Mouse (Mus musculus): ENCODE data around the gene Colgalt2. TPM values are rescaled to one million over a fixed set of nuclear protein-coding genes. Genes with fewer than 3 reads are reported as not detected.
A peak's percentile ranks its signal among the peaks of the same experiment; 100 is the strongest.

Colgalt2 gene
- polyA plus RNA-seq, 1 experiment from 2014 or later, result 2.8 TPM

GRCm38 (mm10) chr1:152394137-152394536 is 5.5 kb upstream of the Colgalt2 start:
- H3K27ac ChIP-seq (ENCODE audit: low read length), result no peak overlapping the region
- H3K27me3 ChIP-seq (ENCODE audit: insufficient read depth, low read length), result no peaks in the 10 kb centered on the region; the same call in 1 of the 2 replicates
- H3K4me1 ChIP-seq (ENCODE audit: insufficient read depth, low read length), result no peaks in the 10 kb centered on the region
- no peak overlapping the region for H3K4me2 ChIP-seq (replicated peaks; ENCODE audit: low read depth, low read length)
- H3K36me3 ChIP-seq (ENCODE audit: insufficient read depth, low read length), result no peaks in the 10 kb centered on the region
- H3K9me3 ChIP-seq (ENCODE audit: low read length), result peaks cover 10% of the 10 kb centered on the region
- H3K4me3 ChIP-seq (ENCODE audit: low read length), result no peak overlapping the region
- no peak for ATAC-seq (ENCODE audit: low FRiP score, low TSS enrichment)
- 79% methylated on average over 3 of the region's 3 CpGs for WGBS
- no peak overlapping the region for H3K9ac ChIP-seq (replicated peaks; ENCODE audit: low read length)

GRCm38 (mm10) chr1:152394956-152395515 is 4.6 kb upstream of the Colgalt2 start:
- Histone ChIP-seq H3K36me3 (ENCODE audit: insufficient read depth, low read length) (no peaks in the 10 kb centered on the region), H3K9ac (replicated peaks; ENCODE audit: low read length) (no peak overlapping the region), H3K27me3 (ENCODE audit: insufficient read depth, low read length) (peaks cover 3% of the 10 kb centered on the region; the same call in 1 of the 2 replicates), H3K27ac (ENCODE audit: low read length) (no peak overlapping the region), H3K9me3 (ENCODE audit: low read length) (peaks cover 10% of the 10 kb centered on the region), H3K4me3 (ENCODE audit: low read length) (no peak overlapping the region), H3K4me1 (ENCODE audit: insufficient read depth, low read length) (no peaks in the 10 kb centered on the region), H3K4me2 (replicated peaks; ENCODE audit: low read depth, low read length) (no peak overlapping the region)
- no peak for ATAC-seq (ENCODE audit: low FRiP score, low TSS enrichment)
- 55% methylated on average over 4 of the region's 4 CpGs for WGBS

GRCm38 (mm10) chr1:152398708-152399107 is 922 bp upstream of the Colgalt2 start:
- Histone ChIP-seq H3K9ac (replicated peaks; ENCODE audit: low read length) (no peak overlapping the region), H3K27me3 (ENCODE audit: insufficient read depth, low read length) (peaks cover 17% of the 10 kb centered on the region), H3K4me2 (replicated peaks; ENCODE audit: low read depth, low read length) (no peak overlapping the region), H3K9me3 (ENCODE audit: low read length) (peaks cover 6% of the 10 kb centered on the region), H3K27ac (ENCODE audit: low read length) (no peak overlapping the region), H3K36me3 (ENCODE audit: insufficient read depth, low read length) (no peaks in the 10 kb centered on the region), H3K4me3 (ENCODE audit: low read length) (no peak overlapping the region), H3K4me1 (ENCODE audit: insufficient read depth, low read length) (peaks cover 11% of the 10 kb centered on the region)
- no peak for ATAC-seq (ENCODE audit: low FRiP score, low TSS enrichment)
- 62% methylated on average over 1 of the region's 1 CpGs for WGBS

GRCm38 (mm10) chr1:152400556-152401540 is 1.2 kb downstream of the Colgalt2 start:
- ATAC-seq (ENCODE audit: low FRiP score, low TSS enrichment), result peak; percentile 72; the same call in 1 of the 2 replicates

GRCm38 (mm10) chr1:152407021-152407946 is 7.7 kb downstream of the Colgalt2 start:
- Histone ChIP-seq H3K27me3 (ENCODE audit: insufficient read depth, low read length) (peaks cover 5% of the 10 kb centered on the region), H3K4me1 (ENCODE audit: insufficient read depth, low read length) (no peaks in the 10 kb centered on the region), H3K27ac (ENCODE audit: low read length) (no peak overlapping the region), H3K4me2 (replicated peaks; ENCODE audit: low read depth, low read length) (peak overlapping the region; percentile 34; the same call in 1 of the 2 replicates), H3K9ac (replicated peaks; ENCODE audit: low read length) (no peak overlapping the region), H3K4me3 (ENCODE audit: low read length) (no peak overlapping the region), H3K36me3 (ENCODE audit: insufficient read depth, low read length) (0 out of 2 replicates have a peak, but pooled peaks cover 3% of the 10 kb centered on the region), H3K9me3 (ENCODE audit: low read length) (peaks cover 3% of the 10 kb centered on the region)
- WGBS, result 38% methylated on average over 22 of the region's 22 CpGs
- ATAC-seq (ENCODE audit: low FRiP score, low TSS enrichment), result no peak

More at GRCm38 (mm10) chr1:152400556-152401540, 1.2 kb downstream of the Colgalt2 start:
- peak overlapping the region; percentile 69 for H3K9ac ChIP-seq (replicated peaks; ENCODE audit: low read length)
- H3K4me3 ChIP-seq (ENCODE audit: low read length), result peak overlapping the region; percentile 57
- peaks cover 6% of the 10 kb centered on the region for H3K9me3 ChIP-seq (ENCODE audit: low read length)
- H3K27ac ChIP-seq (ENCODE audit: low read length), result no peak overlapping the region
- H3K4me1 ChIP-seq (ENCODE audit: insufficient read depth, low read length), result peaks cover 11% of the 10 kb centered on the region
- 10% methylated on average over 14 of the region's 14 CpGs for WGBS
- H3K27me3 ChIP-seq (ENCODE audit: insufficient read depth, low read length), result peaks cover 17% of the 10 kb centered on the region
- no peaks in the 10 kb centered on the region for H3K36me3 ChIP-seq (ENCODE audit: insufficient read depth, low read length)
- peak overlapping the region; percentile 90 for H3K4me2 ChIP-seq (replicated peaks; ENCODE audit: low read depth, low read length)

GRCm38 (mm10) chr1:152409356-152409755 is 9.7 kb downstream of the Colgalt2 start:
- WGBS, result 63% methylated on average over 4 of the region's 4 CpGs
- no peak overlapping the region for H3K4me3 ChIP-seq (ENCODE audit: low read length)
- no peaks in the 10 kb centered on the region for H3K4me1 ChIP-seq (ENCODE audit: insufficient read depth, low read length)
- H3K27ac ChIP-seq (ENCODE audit: low read length), result no peak overlapping the region
- no peak for ATAC-seq (ENCODE audit: low FRiP score, low TSS enrichment)
- H3K27me3 ChIP-seq (ENCODE audit: insufficient read depth, low read length), result no peaks in the 10 kb centered on the region; the same call in 1 of the 2 replicates
- H3K4me2 ChIP-seq (replicated peaks; ENCODE audit: low read depth, low read length), result no peak overlapping the region
- H3K9me3 ChIP-seq (ENCODE audit: low read length), result peaks cover 10% of the 10 kb centered on the region
- H3K36me3 ChIP-seq (ENCODE audit: insufficient read depth, low read length), result 0 out of 2 replicates have a peak, but pooled peaks cover 5% of the 10 kb centered on the region
- H3K9ac ChIP-seq (replicated peaks; ENCODE audit: low read length), result no peak overlapping the region

- H3K4me2 ChIP-seq (replicated peaks; ENCODE audit: low read depth, low read length), result no peak overlapping the region
- H3K27me3 ChIP-seq (ENCODE audit: insufficient read depth, low read length), result no peaks in the 10 kb centered on the region; the same call in 1 of the 2 replicates
- no peak for ATAC-seq (ENCODE audit: low FRiP score, low TSS enrichment)
- H3K4me3 ChIP-seq (ENCODE audit: low read length), result no peak overlapping the region
- 0 out of 2 replicates have a peak, but pooled peaks cover 5% of the 10 kb centered on the region for H3K36me3 ChIP-seq (ENCODE audit: insufficient read depth, low read length)
- H3K27ac ChIP-seq (ENCODE audit: low read length), result no peak overlapping the region
- WGBS, result 95% methylated on average over 3 of the region's 3 CpGs
- H3K9ac ChIP-seq (replicated peaks; ENCODE audit: low read length), result no peak overlapping the region
- peaks cover 10% of the 10 kb centered on the region for H3K9me3 ChIP-seq (ENCODE audit: low read length)
- no peaks in the 10 kb centered on the region for H3K4me1 ChIP-seq (ENCODE audit: insufficient read depth, low read length)
Measured at GRCm38 (mm10) chr1:152410657-152411056, 11.0 kb downstream of the Colgalt2 start.

- Histone ChIP-seq H3K4me3 (ENCODE audit: low read length) (no peak overlapping the region), H3K9me3 (ENCODE audit: low read length) (peaks cover 10% of the 10 kb centered on the region), H3K4me1 (ENCODE audit: insufficient read depth, low read length) (peaks cover 14% of the 10 kb centered on the region), H3K4me2 (replicated peaks; ENCODE audit: low read depth, low read length) (no peak overlapping the region), H3K9ac (replicated peaks; ENCODE audit: low read length) (no peak overlapping the region), H3K27me3 (ENCODE audit: insufficient read depth, low read length) (no peaks in the 10 kb centered on the region; the same call in 1 of the 2 replicates), H3K27ac (ENCODE audit: low read length) (no peak overlapping the region), H3K36me3 (ENCODE audit: insufficient read depth, low read length) (0 out of 2 replicates have a peak, but pooled peaks cover 5% of the 10 kb centered on the region)
- ATAC-seq (ENCODE audit: low FRiP score, low TSS enrichment), result no peak
- 95% methylated on average over 2 of the region's 2 CpGs for WGBS
Measured at GRCm38 (mm10) chr1:152413116-152413515, 13.5 kb downstream of the Colgalt2 start.

- Histone ChIP-seq H3K4me2 (replicated peaks; ENCODE audit: low read depth, low read length) (no peak overlapping the region), H3K9me3 (ENCODE audit: low read length) (peaks cover 10% of the 10 kb centered on the region), H3K27me3 (ENCODE audit: insufficient read depth, low read length) (no peaks in the 10 kb centered on the region; the same call in 1 of the 2 replicates), H3K36me3 (ENCODE audit: insufficient read depth, low read length) (0 out of 2 replicates have a peak, but pooled peaks cover 5% of the 10 kb centered on the region), H3K4me1 (ENCODE audit: insufficient read depth, low read length) (peaks cover 14% of the 10 kb centered on the region), H3K4me3 (ENCODE audit: low read length) (no peak overlapping the region), H3K27ac (ENCODE audit: low read length) (no peak overlapping the region), H3K9ac (replicated peaks; ENCODE audit: low read length) (no peak overlapping the region)
- WGBS, result 70% methylated on average over 1 of the region's 1 CpGs
- ATAC-seq (ENCODE audit: low FRiP score, low TSS enrichment), result no peak
Measured at GRCm38 (mm10) chr1:152413961-152414360, 14.3 kb downstream of the Colgalt2 start.

Measured in kidney, embryonic 16.5 days (tissue).